ENCODE assay signal across 23 mouse cellular contexts in genomic region chr8:61909313-61909712, GRCm38 (mm10). TPM values are rescaled to one million over a fixed set of nuclear protein-coding genes. Genes with fewer than 3 reads are reported as not detected.
DNase-seq lines count a peak whose midpoint lies in the region; ATAC-seq and TF ChIP-seq lines count a peak whose summit lies in the region.
"Had no signal": no experiment of that assay in that cellular context is flagged by ENCODE, and none has a peak within 500 bp of the region (broad histone marks: within the 10 kb centered on the region; RNA-seq: fewer than 3 reads in every experiment).

No protein-coding gene starts in this region.

- 76% methylated on average over 3 of the region's 3 CpGs for WGBS in embryonic facial prominence, embryonic 14.5 days
- 91% methylated on average over 3 of the region's 3 CpGs for WGBS in embryonic facial prominence, embryonic 10.5 days
- 48% methylated on average over 3 of the region's 3 CpGs for WGBS in heart, embryonic 13.5 days
- 47% methylated on average over 3 of the region's 3 CpGs for WGBS in heart, embryonic 16.5 days
- 26% methylated on average over 3 of the region's 3 CpGs for WGBS in small intestine, adult 2 months
- WGBS in forebrain, embryonic 10.5 days = 91% methylated on average over 3 of the region's 3 CpGs

- H3K9ac ChIP-seq in embryonic facial prominence, embryonic 14.5 days (ENCODE audit: low read depth, low read length) = no peak overlapping the region
- no peak overlapping the region for H3K9ac ChIP-seq in heart, embryonic 13.5 days
- H3K9ac ChIP-seq in heart, embryonic 16.5 days (ENCODE audit: low read length) = no peak overlapping the region; the same call in 1 of the 2 replicates
- H3K9ac ChIP-seq: embryonic facial prominence, embryonic 13.5 days; hindbrain, embryonic 14.5 days; kidney, embryonic 15.5 days; limb, embryonic 12.5 days; liver, embryonic 14.5 days; stomach, embryonic 15.5 days had no signal

- DNase-seq in embryonic facial prominence, embryonic 14.5 days (ENCODE audit: low spot score) = no peak
- DNase-seq in embryonic facial prominence, embryonic 10.5 days (ENCODE audit: low spot score) = no peak
- DNase-seq in heart, postnatal 25 days (ENCODE audit: low spot score) = no peak
- DNase-seq in lung, postnatal 25 days (ENCODE audit: low spot score) = no peak
- DNase-seq in forebrain, embryonic 10.5 days (ENCODE audit: extremely low spot score, low spot score) = no peak
- DNase-seq: adrenal gland, adult 2 months; cerebellum, adult 8-10 months; kidney, postnatal 4 days; layer of hippocampus, adult 9-11 months; right cerebral cortex, postnatal 25 days; thymus, adult 2 months had no signal

- intact Hi-C loops in heart, postnatal 25 days (cut with DNase I) = no loop called here

- H3K9me3 ChIP-seq in embryonic facial prominence, embryonic 14.5 days (ENCODE audit: control insufficient read depth, low read length) = no peaks in the 10 kb centered on the region
- H3K9me3 ChIP-seq in embryonic facial prominence, embryonic 10.5 days = no peaks in the 10 kb centered on the region
- no peaks in the 10 kb centered on the region for H3K9me3 ChIP-seq in heart, embryonic 13.5 days
- no peaks in the 10 kb centered on the region for H3K9me3 ChIP-seq in heart, embryonic 16.5 days (replicated peaks; ENCODE audit: control insufficient read depth, low read length)
- H3K9me3 ChIP-seq in forebrain, embryonic 10.5 days = no peaks in the 10 kb centered on the region
- H3K9me3 ChIP-seq: embryonic facial prominence, embryonic 13.5 days; kidney, embryonic 15.5 days; limb, embryonic 12.5 days; stomach, embryonic 15.5 days had no signal

- H3K4me2 ChIP-seq in embryonic facial prominence, embryonic 14.5 days (ENCODE audit: low read depth, low read length) = no peak overlapping the region
- peak overlapping the region; percentile 60 for H3K4me2 ChIP-seq in heart, embryonic 13.5 days
- H3K4me2 ChIP-seq in heart, embryonic 16.5 days (ENCODE audit: low read depth, low read length) = peak overlapping the region; percentile 58; the same call in 1 of the 2 replicates
- H3K4me2 ChIP-seq: embryonic facial prominence, embryonic 13.5 days; hindbrain, embryonic 14.5 days; kidney, embryonic 15.5 days; limb, embryonic 12.5 days; stomach, embryonic 15.5 days had no signal

- TF ChIP-seq CTCF in small intestine, adult 2 months (IDR thresholded peaks at IDR 0.05; ENCODE audit: extremely low read depth, insufficient read length, insufficient replicate concordance, low read depth, low read length) = no peak

- no peak for TF ChIP-seq POLR2A in small intestine, adult 2 months (IDR thresholded peaks at IDR 0.05; ENCODE audit: low read depth, low read length)

- 0 out of 2 replicates have a peak overlapping the region, but pooled peaks have one; percentile 21 for H3K27ac ChIP-seq in embryonic facial prominence, embryonic 14.5 days (replicated peaks; ENCODE audit: low read depth, low read length)
- H3K27ac ChIP-seq in embryonic facial prominence, embryonic 10.5 days (replicated peaks) = no peak overlapping the region
- H3K27ac ChIP-seq in heart, embryonic 13.5 days (replicated peaks) = peak overlapping the region; percentile 96
- peak overlapping the region; percentile 96 for H3K27ac ChIP-seq in heart, embryonic 16.5 days (ENCODE audit: low read length)
- H3K27ac ChIP-seq in small intestine, adult 2 months (ENCODE audit: insufficient read depth, low read depth, low read length) = peak overlapping the region; percentile 96
- no peak overlapping the region for H3K27ac ChIP-seq in forebrain, embryonic 10.5 days
- H3K27ac ChIP-seq: embryonic facial prominence, embryonic 13.5 days; hindbrain, embryonic 14.5 days; kidney, embryonic 15.5 days; left cerebral cortex, adult 2 months; limb, embryonic 12.5 days; liver, embryonic 14.5 days; stomach, embryonic 15.5 days had no signal

- no peaks in the 10 kb centered on the region for H3K36me3 ChIP-seq in embryonic facial prominence, embryonic 14.5 days (ENCODE audit: control insufficient read depth, insufficient read depth, low read length)
- H3K36me3 ChIP-seq in embryonic facial prominence, embryonic 10.5 days (replicated peaks) = no peaks in the 10 kb centered on the region
- H3K36me3 ChIP-seq in heart, embryonic 13.5 days = no peaks in the 10 kb centered on the region
- no peaks in the 10 kb centered on the region for H3K36me3 ChIP-seq in heart, embryonic 16.5 days (ENCODE audit: control insufficient read depth, insufficient read depth)
- no peaks in the 10 kb centered on the region for H3K36me3 ChIP-seq in small intestine, adult 2 months (ENCODE audit: control insufficient read depth, insufficient read depth, low read length)
- no peaks in the 10 kb centered on the region for H3K36me3 ChIP-seq in forebrain, embryonic 10.5 days (replicated peaks)
- H3K36me3 ChIP-seq: embryonic facial prominence, embryonic 13.5 days; kidney, embryonic 15.5 days; limb, embryonic 12.5 days; stomach, embryonic 15.5 days had no signal

- H3K4me3 ChIP-seq in embryonic facial prominence, embryonic 14.5 days (ENCODE audit: low read depth, low read length) = no peak overlapping the region
- H3K4me3 ChIP-seq in embryonic facial prominence, embryonic 10.5 days = no peak overlapping the region
- H3K4me3 ChIP-seq in heart, embryonic 13.5 days = no peak overlapping the region
- no peak overlapping the region for H3K4me3 ChIP-seq in heart, embryonic 16.5 days (ENCODE audit: low read length)
- H3K4me3 ChIP-seq in small intestine, adult 2 months (ENCODE audit: low read depth, low read length) = peak overlapping the region; percentile 9; the same call in 1 of the 2 replicates
- no peak overlapping the region for H3K4me3 ChIP-seq in forebrain, embryonic 10.5 days
- H3K4me3 ChIP-seq: embryonic facial prominence, embryonic 13.5 days; kidney, embryonic 15.5 days; left cerebral cortex, adult 2 months; limb, embryonic 12.5 days; stomach, embryonic 15.5 days had no signal

- no peak for ATAC-seq in embryonic facial prominence, embryonic 14.5 days (ENCODE audit: low read depth)
- ATAC-seq in heart, embryonic 13.5 days (ENCODE audit: extremely low read depth, insufficient number of reproducible peaks, low FRiP score, low TSS enrichment) = no peak
- ATAC-seq in heart, embryonic 16.5 days (replicated peaks; ENCODE audit: extremely low read depth, insufficient read depth, low FRiP score) = no peak
- ATAC-seq: midbrain, embryonic 16.5 days had no signal

- no peaks in the 10 kb centered on the region for H3K27me3 ChIP-seq in embryonic facial prominence, embryonic 14.5 days (replicated peaks; ENCODE audit: control insufficient read depth, insufficient read depth, low read length)
- no peaks in the 10 kb centered on the region for H3K27me3 ChIP-seq in embryonic facial prominence, embryonic 10.5 days (replicated peaks; ENCODE audit: low read depth, poor library complexity, severe bottlenecking)
- H3K27me3 ChIP-seq in heart, embryonic 13.5 days (replicated peaks) = no peaks in the 10 kb centered on the region
- no peaks in the 10 kb centered on the region for H3K27me3 ChIP-seq in heart, embryonic 16.5 days (ENCODE audit: control insufficient read depth, insufficient read depth, low read length)
- H3K27me3 ChIP-seq in small intestine, adult 2 months (ENCODE audit: control insufficient read depth, insufficient read depth, low read length) = no peaks in the 10 kb centered on the region
- no peaks in the 10 kb centered on the region for H3K27me3 ChIP-seq in forebrain, embryonic 10.5 days (ENCODE audit: poor library complexity, severe bottlenecking)
- H3K27me3 ChIP-seq: embryonic facial prominence, embryonic 13.5 days; kidney, embryonic 15.5 days; limb, embryonic 12.5 days; stomach, embryonic 15.5 days had no signal

- peaks cover 4% of the 10 kb centered on the region for H3K4me1 ChIP-seq in embryonic facial prominence, embryonic 14.5 days (ENCODE audit: control insufficient read depth, insufficient read depth, low read length)
- H3K4me1 ChIP-seq in embryonic facial prominence, embryonic 10.5 days = 0 out of 2 replicates have a peak, but pooled peaks cover 4% of the 10 kb centered on the region
- H3K4me1 ChIP-seq in heart, embryonic 13.5 days = peaks cover 48% of the 10 kb centered on the region
- H3K4me1 ChIP-seq in heart, embryonic 16.5 days (ENCODE audit: control insufficient read depth, insufficient read depth, low read length) = peaks cover 27% of the 10 kb centered on the region
- H3K4me1 ChIP-seq in small intestine, adult 2 months (ENCODE audit: control insufficient read depth, insufficient read depth, insufficient read length, low read length) = peaks cover 10% of the 10 kb centered on the region; the same call in 1 of the 2 replicates
- H3K4me1 ChIP-seq in forebrain, embryonic 10.5 days = no peaks in the 10 kb centered on the region
- H3K4me1 ChIP-seq: limb, embryonic 12.5 days; stomach, embryonic 15.5 days had no signal

RNA-seq across cellular contexts. Expression of gene Palld, which starts 6.8 kb away (rescaled TPM):
- polyA plus RNA-seq in embryonic facial prominence, embryonic 14.5 days (2014; fragmentation: Nextera tagmentation; extraction: Ambion mirVana) = 95.5 and 96.3 TPM in 2 replicates
- polyA plus RNA-seq in embryonic facial prominence, embryonic 10.5 days (2016; fragmentation: Nextera tagmentation; extraction: Ambion mirVana) = 52.2 and 62.2 TPM in 2 replicates
- polyA plus RNA-seq in heart, embryonic 13.5 days (2015; fragmentation: Nextera tagmentation; extraction: Ambion mirVana) = 166 and 167 TPM in 2 replicates
- 100 to 1,000 TPM; 228 to 233 TPM for total RNA-seq in heart, postnatal 25 days (2021)
- 189 and 190 TPM in 2 replicates for polyA plus RNA-seq in heart, embryonic 16.5 days (2015; fragmentation: Nextera tagmentation; extraction: Ambion mirVana)
- polyA plus RNA-seq in small intestine, adult 2 months (2012; rRNA removed) = 43.7 and 58.2 TPM in 2 replicates
- polyA plus RNA-seq in forebrain, embryonic 10.5 days (2016; fragmentation: Nextera tagmentation; extraction: Ambion mirVana) = 48.8 and 51.6 TPM in 2 replicates
- total RNA-seq: granulocyte monocyte progenitor cell, adult 5-6 weeks had no signal

RNA-seq across cellular contexts. Expression of gene Ddx60, which starts 18.6 kb away (rescaled TPM):
- polyA plus RNA-seq in embryonic facial prominence, embryonic 14.5 days (2014; fragmentation: Nextera tagmentation; extraction: Ambion mirVana) = 0.82 and 1.3 TPM in 2 replicates
- 0.05 and 0.11 TPM in 2 replicates for polyA plus RNA-seq in embryonic facial prominence, embryonic 10.5 days (2016; fragmentation: Nextera tagmentation; extraction: Ambion mirVana)
- 2.6 and 2.7 TPM in 2 replicates for polyA plus RNA-seq in heart, embryonic 13.5 days (2015; fragmentation: Nextera tagmentation; extraction: Ambion mirVana)
- total RNA-seq in heart, postnatal 25 days (2021) = 1 to 10 TPM; 1.3 to 2.1 TPM
- 2.7 and 3.2 TPM in 2 replicates for polyA plus RNA-seq in heart, embryonic 16.5 days (2015; fragmentation: Nextera tagmentation; extraction: Ambion mirVana)
- polyA plus RNA-seq in small intestine, adult 2 months (2012; rRNA removed) = 1.0 and 3.5 TPM in 2 replicates
- 0.02 TPM in 1 of 2 replicates, not detected in the other for polyA plus RNA-seq in forebrain, embryonic 10.5 days (2016; fragmentation: Nextera tagmentation; extraction: Ambion mirVana)

Comparison
In these comparisons a context has a peak if more than half of its experiments do, and no peak if none do; other contexts are left out.
1. H3K27ac ChIP-seq: peak in embryonic facial prominence, embryonic 14.5 days (single experiment), heart, embryonic 13.5 days (single experiment), heart, embryonic 16.5 days (single experiment) and small intestine, adult 2 months (single experiment); none in embryonic facial prominence, embryonic 10.5 days (single experiment) and forebrain, embryonic 10.5 days (single experiment).